Mouse (Mus musculus) CD4-positive helper T cell, adult 2 months (primary cell): ENCODE data around the gene Slx4.
"Not testable (repeated sequence)": the region's sequence is repeated elsewhere in the genome, so short reads cannot be mapped to it uniquely, and the experiment has no call there.

Experiments used
- DNase-seq: peaks from one replicate; pipeline ENCODE4 v3.0.0-alpha.2; 2012; ENCODE audit warnings: low read depth, missing footprints, low spot score

Slx4 gene

GRCm38 (mm10) chr16:4003489-4004398 is at the start of gene Slx4:
Gene Slx4, minus strand, starts transcription at chr16:4003770.
- DNase-seq, result peak; percentile 98

GRCm38 (mm10) chr16:4052601-4053000 is 49.0 kb upstream of the Slx4 start:
- DNase-seq, result no peak

- DNase-seq, result no peak
Measured at GRCm38 (mm10) chr16:4045524-4045923, 42.0 kb upstream of the Slx4 start.

- no peak for DNase-seq
Measured at GRCm38 (mm10) chr16:4044093-4044492, 40.5 kb upstream of the Slx4 start.

DNA sequence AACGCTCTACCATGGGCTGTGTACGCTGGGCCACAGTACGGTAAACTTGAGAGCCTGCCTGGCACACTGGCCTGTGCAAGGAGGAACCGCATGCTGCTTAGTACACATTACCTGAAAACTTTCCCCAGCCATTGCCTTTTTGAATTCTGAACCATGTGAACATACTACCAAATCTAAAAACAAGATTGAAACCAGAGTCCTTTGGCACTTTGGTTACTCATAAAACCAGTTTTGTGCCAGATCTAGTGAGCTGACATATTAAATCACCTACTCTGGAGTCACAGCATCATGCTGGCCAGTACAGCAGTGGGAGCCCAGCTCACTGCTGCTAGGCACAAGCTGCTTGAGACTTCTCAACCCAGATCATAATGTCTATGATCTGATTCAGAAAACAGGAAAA is 38.1 kb upstream of the Slx4 start:
- DNase-seq, result no peak

DNA sequence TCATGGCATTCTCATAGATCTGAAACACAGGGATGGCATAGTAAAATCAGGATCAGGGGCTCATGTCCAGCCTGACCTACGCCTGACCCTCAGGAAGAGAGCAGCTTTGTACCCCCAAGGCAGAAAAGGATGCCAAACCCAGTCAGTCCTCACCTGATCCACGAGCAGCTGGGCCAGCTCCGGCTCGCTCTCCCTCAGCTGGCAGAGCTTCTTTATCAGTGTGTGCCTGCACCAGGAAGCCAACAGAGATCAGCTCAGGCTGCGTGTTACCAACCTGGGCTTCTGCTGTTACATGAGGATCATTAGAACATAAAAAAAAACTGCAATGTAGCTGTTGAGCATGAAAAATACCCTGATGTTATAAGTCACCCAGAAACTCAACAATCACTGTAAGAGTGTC is 36.6 kb upstream of the Slx4 start:
- DNase-seq, result no peak

DNA sequence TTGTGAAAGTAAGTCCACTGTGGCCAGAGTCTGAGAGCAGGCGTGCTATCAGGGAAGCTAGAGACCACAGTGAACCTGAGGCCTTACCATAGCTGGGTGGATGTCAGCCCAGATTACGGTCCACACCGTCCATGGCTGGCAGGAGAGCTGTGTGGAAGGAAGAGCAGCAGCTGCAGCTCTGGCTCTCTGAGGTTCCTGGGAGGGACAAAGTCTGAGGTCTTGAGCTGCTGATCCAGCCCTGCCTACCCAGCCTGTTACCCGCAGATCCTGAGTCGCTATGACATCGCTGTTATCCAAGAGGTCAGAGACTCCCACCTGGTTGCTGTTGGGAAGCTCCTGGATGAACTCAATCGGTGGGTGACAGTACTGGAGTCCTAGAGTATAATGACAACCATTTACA is 34.1 kb upstream of the Slx4 start:
- no peak for DNase-seq

DNA sequence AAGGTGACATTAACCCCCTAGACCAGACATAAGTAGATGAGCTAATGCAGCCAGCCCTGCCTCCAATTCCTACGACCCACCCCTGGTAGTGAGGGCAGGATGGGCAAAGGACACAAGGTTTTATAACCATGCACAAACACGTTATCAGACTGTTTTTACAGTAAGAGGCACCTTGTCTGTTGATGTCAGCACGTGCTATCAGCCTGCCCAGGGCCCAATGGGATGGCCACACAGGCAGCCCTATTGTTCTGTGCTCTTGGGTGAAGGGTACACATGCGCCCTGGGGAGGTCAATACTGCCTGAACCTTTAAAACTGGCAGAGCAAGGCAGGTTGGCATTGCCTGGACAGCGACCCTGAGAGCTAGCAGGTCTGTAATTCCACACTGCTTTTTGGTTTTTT is 33.2 kb upstream of the Slx4 start, which contains the start of gene Dnase1:
Gene Dnase1, plus strand, starts transcription at position 136 of the 400 bp plus-strand sequence.
- no peak for DNase-seq

GRCm38 (mm10) chr16:4035575-4035974 is 32.0 kb upstream of the Slx4 start:
- no peak for DNase-seq

GRCm38 (mm10) chr16:4034476-4034875 is 30.9 kb upstream of the Slx4 start:
- no peak for DNase-seq

DNA sequence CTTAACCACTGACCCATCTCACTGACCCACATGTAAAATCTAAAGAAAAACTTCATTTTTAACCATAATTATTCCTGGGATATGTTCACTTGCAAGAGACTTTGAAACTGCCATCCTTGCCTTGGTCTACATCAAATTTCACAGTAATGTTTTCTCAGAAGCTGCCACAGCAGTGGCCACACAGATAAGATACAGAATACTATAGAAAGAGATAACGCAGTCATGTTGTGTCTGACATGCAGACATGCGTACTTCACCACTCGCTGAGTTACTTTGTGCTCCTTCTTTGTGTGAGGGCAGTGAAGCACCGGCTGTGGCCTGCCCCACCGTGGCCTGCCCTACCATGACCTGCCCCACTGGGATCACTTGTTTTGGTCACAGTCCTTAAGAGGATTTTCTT is 30.4 kb upstream of the Slx4 start:
- DNase-seq, result no peak

GRCm38 (mm10) chr16:4032341-4032748 is 28.8 kb upstream of the Slx4 start:
- peak; percentile 38 for DNase-seq

- DNase-seq, result no peak
Measured at GRCm38 (mm10) chr16:4031441-4032274, 28.1 kb upstream of the Slx4 start.

DNA sequence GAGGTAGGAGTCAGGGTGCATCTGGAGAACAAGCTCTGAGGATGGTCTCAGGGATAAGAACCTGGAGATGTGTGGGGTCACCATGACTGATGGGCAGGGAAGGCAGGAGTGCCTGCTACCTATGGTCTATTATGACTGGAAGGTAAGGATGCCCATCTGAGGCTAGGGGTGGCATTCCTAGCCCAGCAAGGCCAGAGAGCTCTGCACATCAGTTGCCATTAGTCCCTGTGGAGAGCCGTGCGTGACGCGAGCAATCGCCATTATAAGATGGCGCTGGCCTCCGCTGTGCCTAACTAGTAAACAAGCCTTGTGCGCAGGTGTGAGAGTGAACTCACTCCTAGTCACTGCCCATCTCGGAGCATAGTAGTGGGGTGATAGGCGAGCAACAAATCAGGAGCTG is 26.9 kb upstream of the Slx4 start:
- no peak for DNase-seq

DNA sequence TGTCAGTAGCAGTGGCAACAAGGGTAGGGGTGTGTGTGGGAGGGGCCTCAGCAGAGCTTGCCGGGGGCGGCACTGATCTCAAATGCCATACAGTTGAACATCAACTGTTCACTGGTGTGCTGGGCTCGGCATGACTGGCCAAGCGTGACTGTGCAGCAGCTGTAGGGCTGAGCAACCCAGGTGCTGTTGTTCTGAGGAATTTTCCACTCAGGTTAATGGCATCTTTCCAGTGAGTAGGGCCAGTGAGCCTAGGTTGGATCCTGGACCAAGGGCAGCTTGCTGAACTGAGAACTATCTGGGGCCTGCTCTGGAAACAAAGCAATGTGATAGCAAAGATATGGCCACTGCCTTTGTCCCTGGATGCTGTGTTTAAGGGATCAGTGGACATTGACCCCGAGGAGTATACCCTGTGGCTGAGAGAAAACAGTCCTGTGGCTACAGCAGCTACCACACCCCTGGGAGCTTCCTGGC is 25.8 kb upstream of the Slx4 start:
- DNase-seq, result no peak

- no peak for DNase-seq
Measured at GRCm38 (mm10) chr16:4027211-4027610, 23.6 kb upstream of the Slx4 start.

GRCm38 (mm10) chr16:4026672-4027071 is 23.1 kb upstream of the Slx4 start:
- DNase-seq, result no peak

DNA sequence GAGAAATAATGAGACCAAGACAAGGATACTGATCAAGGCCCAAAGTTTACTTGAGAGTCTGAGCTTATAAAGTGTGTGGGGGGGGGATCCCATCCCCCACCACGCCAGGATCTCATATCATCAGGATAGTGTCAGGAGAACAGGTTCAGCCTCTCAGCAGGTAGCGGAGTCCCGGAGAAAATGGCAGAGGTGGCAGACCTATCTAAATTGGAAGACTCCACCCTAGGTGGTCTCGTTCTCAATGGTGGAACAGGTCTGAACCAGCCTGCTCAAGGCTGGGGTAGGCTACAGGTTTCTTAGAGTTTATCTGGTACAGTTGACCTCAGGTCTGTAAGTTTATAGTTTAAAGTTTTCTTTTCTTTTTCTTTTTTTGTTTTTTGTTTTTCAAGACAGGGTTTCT is 19.1 kb upstream of the Slx4 start:
- DNase-seq, result no peak

DNA sequence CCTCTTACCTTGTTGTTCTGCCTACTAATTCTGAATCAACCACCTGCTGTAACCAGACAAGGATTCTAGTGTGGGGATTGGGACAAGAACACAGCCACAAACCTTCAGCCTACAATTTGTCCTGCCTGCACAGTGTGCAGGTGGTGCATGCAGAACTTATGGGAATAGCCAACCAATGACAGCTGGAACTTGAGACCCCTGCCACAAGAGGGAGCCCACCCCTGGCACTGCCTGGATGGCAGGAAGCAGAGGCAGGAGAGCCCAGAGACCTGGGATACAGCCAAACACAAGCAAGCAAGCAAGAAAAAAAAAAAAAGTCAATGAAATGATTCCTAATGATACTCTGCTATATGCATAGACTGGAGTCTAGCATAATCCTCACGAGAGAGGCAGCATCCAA is 17.7 kb upstream of the Slx4 start:
- no peak for DNase-seq

- not testable (repeated sequence) for DNase-seq
Measured at GRCm38 (mm10) chr16:4017466-4017865, 13.9 kb upstream of the Slx4 start.

GRCm38 (mm10) chr16:4016786-4017185 is 13.2 kb upstream of the Slx4 start:
- DNase-seq, result not testable (repeated sequence)

DNA sequence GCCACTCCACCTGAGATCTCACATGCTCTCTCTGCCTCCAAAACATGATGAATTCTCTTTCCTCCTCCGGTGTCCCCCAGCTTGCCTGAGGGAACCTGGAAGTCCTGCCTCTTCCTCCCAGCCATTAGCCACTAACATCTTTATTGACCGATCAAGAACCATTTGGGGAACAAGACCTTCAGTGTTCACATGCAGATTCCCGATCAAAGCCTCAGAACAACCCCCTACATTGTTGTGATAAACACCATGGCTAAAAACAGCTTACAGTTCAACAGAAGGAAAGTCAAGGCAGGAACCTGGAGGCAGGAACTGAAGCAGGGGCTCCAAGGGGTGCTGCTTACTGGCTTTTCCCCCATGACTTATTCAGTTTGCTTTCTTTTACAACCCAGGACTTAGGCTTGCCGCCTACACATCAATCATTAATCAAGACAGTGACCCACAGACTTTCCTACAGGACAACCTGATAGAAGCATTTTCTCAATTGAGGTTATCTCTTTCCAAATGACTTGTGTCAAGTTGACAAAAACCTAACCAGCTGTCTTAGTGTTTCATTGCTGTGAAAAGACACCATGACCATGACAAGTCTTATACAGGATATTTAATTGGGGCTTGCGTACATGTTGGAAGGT is 10.6 kb upstream of the Slx4 start:
- DNase-seq, result no peak
